Mouse (Mus musculus): ENCODE results near the gene Lrrtm1. TPM values are rescaled to one million over a fixed set of nuclear protein-coding genes. Genes with fewer than 3 reads are reported as not detected.

Lrrtm1 gene
- total RNA-seq (2021): not detected

GRCm38 (mm10) chr6:77242601-77243406 lies at the start of gene Lrrtm1:
Lrrtm1 (plus strand) TSS chr6:77242689.
- DNase-seq: peak in 1 of 2 experiments; percentile 4
- intact Hi-C loops (cut with DNase I): no loop called here

GRCm38 (mm10) chr6:77196650-77197049 lies 45.8 kb upstream of the Lrrtm1 start:
- DNase-seq: no peak
- intact Hi-C loops (cut with DNase I): no loop called here

- DNase-seq: no peak
- intact Hi-C loops (cut with DNase I): no loop called here
Measured at GRCm38 (mm10) chr6:77199375-77199774, 43.1 kb upstream of the Lrrtm1 start.

GRCm38 (mm10) chr6:77209183-77209582 lies 33.3 kb upstream of the Lrrtm1 start:
- intact Hi-C loops (cut with DNase I): no loop called here
- DNase-seq: no peak

- no peak for DNase-seq
- intact Hi-C loops (cut with DNase I): no loop called here
Measured at GRCm38 (mm10) chr6:77209929-77210328, 32.6 kb upstream of the Lrrtm1 start.

GRCm38 (mm10) chr6:77213757-77214409 lies 28.6 kb upstream of the Lrrtm1 start:
- intact Hi-C loops (cut with DNase I): no loop called here
- no peak for DNase-seq

GRCm38 (mm10) chr6:77215322-77215721 lies 27.2 kb upstream of the Lrrtm1 start:
- intact Hi-C loops (cut with DNase I): no loop called here
- no peak for DNase-seq

- intact Hi-C loops (cut with DNase I): no loop called here
- no peak for DNase-seq
Measured at GRCm38 (mm10) chr6:77218875-77219274, 23.6 kb upstream of the Lrrtm1 start.

- DNase-seq: no peak
- intact Hi-C loops (cut with DNase I): no loop called here
Measured at GRCm38 (mm10) chr6:77220776-77221175, 21.7 kb upstream of the Lrrtm1 start.

- intact Hi-C loops (cut with DNase I): no loop called here
- no peak for DNase-seq
Measured at GRCm38 (mm10) chr6:77222849-77223638, 19.4 kb upstream of the Lrrtm1 start.

- intact Hi-C loops (cut with DNase I): no loop called here
- DNase-seq: no peak
Measured at GRCm38 (mm10) chr6:77240426-77240825, 2.1 kb upstream of the Lrrtm1 start.

- intact Hi-C loops (cut with DNase I): no loop called here
- DNase-seq: no peak
Measured at GRCm38 (mm10) chr6:77243541-77244231, 1.2 kb downstream of the Lrrtm1 start.

- DNase-seq: no peak
- intact Hi-C loops (cut with DNase I): no loop called here
Measured at GRCm38 (mm10) chr6:77253480-77253879, 11.0 kb downstream of the Lrrtm1 start.

- intact Hi-C loops (cut with DNase I): no loop called here
Measured at GRCm38 (mm10) chr6:77256348-77256747, 13.9 kb downstream of the Lrrtm1 start.

GRCm38 (mm10) chr6:77257358-77258105 lies 15.0 kb downstream of the Lrrtm1 start:
- DNase-seq: peak in 1 of 2 experiments; percentile 2
- intact Hi-C loops (cut with DNase I): no loop called here

More at GRCm38 (mm10) chr6:77256348-77256747, 13.9 kb downstream of the Lrrtm1 start:
- DNase-seq: no peak

- intact Hi-C loops (cut with DNase I): no loop called here
- no peak for DNase-seq
Measured at GRCm38 (mm10) chr6:77265163-77265562, 22.7 kb downstream of the Lrrtm1 start.

- DNase-seq: no peak
- intact Hi-C loops (cut with DNase I): no loop called here
Measured at GRCm38 (mm10) chr6:77278794-77279193, 36.3 kb downstream of the Lrrtm1 start.

- intact Hi-C loops (cut with DNase I): no loop called here
- DNase-seq: no peak
Measured at GRCm38 (mm10) chr6:77286317-77286716, 43.8 kb downstream of the Lrrtm1 start.

- DNase-seq: no peak
- intact Hi-C loops (cut with DNase I): no loop called here
Measured at GRCm38 (mm10) chr6:77288402-77288801, 45.9 kb downstream of the Lrrtm1 start.

GRCm38 (mm10) chr6:77291415-77291814 lies 48.9 kb downstream of the Lrrtm1 start:
- intact Hi-C loops (cut with DNase I): no loop called here

More at GRCm38 (mm10) chr6:77291415-77291814, 48.9 kb downstream of the Lrrtm1 start:
- no peak for DNase-seq
